Mouse (Mus musculus) hindbrain, embryonic 14.5 days (tissue): Measurements from ENCODE around the gene Lrig1. TPM values are rescaled to one million over a fixed set of nuclear protein-coding genes. Genes with fewer than 3 reads are reported as not detected.

Experiments
- ATAC-seq: fragments of 200-750 bp; cut with Nextera tagmentation; 2 replicates; pipeline ENCODE4 v1.8.0; 2017; ENCODE audit warnings: moderate number of reproducible peaks, mild to moderate bottlenecking, moderate TSS enrichment, moderate library complexity; ENCODE audit not compliant: low FRiP score
- DNase-seq: peaks from one replicate; pipeline ENCODE4 v3.0.0-alpha.2; 2015; ENCODE audit warnings: low spot score
- H3K27ac ChIP-seq: fragments of 300-500 bp; sonication (generic); 2 replicates; pipeline ENCODE4 v1.5.1; 2014; ENCODE audit warnings: mild to moderate bottlenecking, moderate library complexity
- H3K27me3 ChIP-seq: fragments of 300-500 bp; sonication (generic); 2 replicates; pipeline ENCODE4 v1.6.1; 2014; ENCODE audit warnings: mild to moderate bottlenecking, low read length, mixed read lengths; ENCODE audit not compliant: control insufficient read depth, insufficient read depth
- H3K36me3 ChIP-seq: fragments of 300-500 bp; sonication (generic); replicated peaks from 2 replicates; pipeline ENCODE4 v1.6.1; 2014; ENCODE audit not compliant: control insufficient read depth, insufficient read depth
- H3K4me1 ChIP-seq: fragments of 300-500 bp; sonication (generic); replicated peaks from 2 replicates; pipeline ENCODE4 v1.6.1; 2014; ENCODE audit warnings: antibody characterized with exemption, low read length, mixed read lengths; ENCODE audit not compliant: control insufficient read depth, insufficient read depth
- H3K4me2 ChIP-seq: fragments of 300-500 bp; sonication (generic); replicated peaks from 2 replicates; pipeline ENCODE4 v1.6.1; 2014; ENCODE audit warnings: mild to moderate bottlenecking, moderate library complexity
- H3K4me3 ChIP-seq: fragments of 300-500 bp; sonication (generic); replicated peaks from 2 replicates; pipeline ENCODE4 v1.5.1; 2014; ENCODE audit warnings: mild to moderate bottlenecking, low read length
- H3K9ac ChIP-seq: fragments of 300-500 bp; sonication (generic); 2 replicates; pipeline ENCODE4 v1.6.1; 2014
- H3K9me3 ChIP-seq: fragments of 300-500 bp; sonication (generic); 2 replicates; pipeline ENCODE4 v1.6.1; 2016; ENCODE audit warnings: low read length; ENCODE audit not compliant: control insufficient read depth
- WGBS: fragments of 180-500 bp; shearing (Covaris S2); extraction: QIAGEN DNeasy Blood & Tissue Kit; methylation state at CpG from one replicate; pipeline ENCODE4 v1.1.7; 2014; 5-methylcytosine and 5-hydroxymethylcytosine counted together
- polyA plus RNA-seq: library from polyadenylated mRNA; unstranded; fragments of >200 nt; fragmentation: Nextera tagmentation; extraction: Ambion mirVana; gene quantifications from 2 replicates; pipeline ENCODE4 v1.2.1, GENCODE M21; 2014

Lrig1 gene
- polyA plus RNA-seq, 1 experiment from 2014 or later: 22.3 TPM

- H3K9ac ChIP-seq: no peak overlapping the region
- WGBS: 94% methylated on average over 5 of the region's 5 CpGs
- no peak overlapping the region for H3K4me3 ChIP-seq
- ATAC-seq (no peak), DNase-seq (no peak)
- no peaks in the 10 kb centered on the region for H3K9me3 ChIP-seq
- peaks cover 25% of the 10 kb centered on the region for H3K36me3 ChIP-seq
- no peaks in the 10 kb centered on the region for H3K27me3 ChIP-seq
- peaks cover 28% of the 10 kb centered on the region for H3K4me1 ChIP-seq
- H3K27ac ChIP-seq: no peak overlapping the region
- no peak overlapping the region for H3K4me2 ChIP-seq
Observed at GRCm38 (mm10) chr6:94624543-94624942, 75.4 kb downstream of the Lrig1 start.

GRCm38 (mm10) chr6:94622983-94623382, 77.0 kb downstream of the Lrig1 start:
- Histone ChIP-seq H3K4me2 (no peak overlapping the region), H3K9me3 (no peaks in the 10 kb centered on the region), H3K4me1 (peaks cover 20% of the 10 kb centered on the region), H3K4me3 (no peak overlapping the region), H3K36me3 (peaks cover 31% of the 10 kb centered on the region), H3K27ac (no peak overlapping the region), H3K9ac (no peak overlapping the region), H3K27me3 (no peaks in the 10 kb centered on the region)
- 0 out of 2 replicates have a peak, but pooled peaks have one; percentile 54 for ATAC-seq
- DNase-seq: peak; percentile 64
- WGBS: 80% methylated on average over 4 of the region's 4 CpGs

DNA sequence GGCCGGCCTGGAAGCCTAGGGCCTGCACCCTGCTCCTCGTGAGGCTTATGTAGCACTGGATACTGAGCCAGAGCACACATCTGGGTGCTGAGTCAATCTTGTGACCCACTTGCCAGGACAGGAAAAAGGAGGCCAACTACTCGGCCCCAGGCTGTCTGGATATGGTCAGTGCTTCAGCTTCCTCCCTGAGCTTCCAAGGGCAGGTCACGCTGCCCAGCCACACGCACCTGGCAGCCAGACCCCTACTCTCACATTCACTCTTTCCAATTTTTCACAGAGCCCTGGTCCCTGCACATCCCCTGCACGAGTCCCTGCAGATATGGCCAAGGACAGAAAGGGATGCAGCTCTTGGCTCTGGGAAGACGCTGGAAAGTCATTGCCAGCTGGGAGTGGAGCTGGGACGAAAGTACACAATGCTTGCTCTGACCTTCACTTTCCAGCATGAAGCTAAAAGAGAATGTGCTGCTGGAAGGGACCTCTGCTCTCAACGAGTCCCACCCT, 79.1 kb downstream of the Lrig1 start:
- H3K27ac ChIP-seq: no peak overlapping the region
- H3K27me3 ChIP-seq: no peaks in the 10 kb centered on the region
- no peak overlapping the region for H3K4me2 ChIP-seq
- H3K4me1 ChIP-seq: peaks cover 3% of the 10 kb centered on the region; the same call in 1 of the 2 replicates
- no peak for ATAC-seq
- H3K9ac ChIP-seq: no peak overlapping the region
- WGBS: 80% methylated on average over 9 of the region's 9 CpGs
- H3K4me3 ChIP-seq: no peak overlapping the region
- H3K9me3 ChIP-seq: no peaks in the 10 kb centered on the region
- peaks cover 49% of the 10 kb centered on the region for H3K36me3 ChIP-seq
- no peak for DNase-seq

DNA sequence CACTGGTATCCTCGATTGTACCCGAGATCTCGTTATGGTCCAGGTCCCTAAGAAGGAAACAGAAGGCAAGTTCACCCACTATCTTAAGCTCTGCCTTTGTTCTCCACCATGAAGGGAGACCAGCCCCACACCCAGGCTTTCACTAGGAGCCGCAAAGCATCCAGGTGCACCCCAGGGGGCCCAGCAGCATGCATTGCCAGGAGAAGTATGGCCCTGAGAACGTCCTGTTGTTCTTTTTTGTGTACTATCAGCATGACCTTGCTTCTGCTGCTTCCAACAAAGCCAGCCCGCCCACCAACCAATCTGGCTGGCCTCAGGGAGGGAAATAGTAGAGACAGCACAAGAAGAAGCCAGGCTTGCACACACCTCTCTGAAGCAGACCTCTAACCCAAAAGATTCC, 79.7 kb downstream of the Lrig1 start:
- no peak overlapping the region for H3K4me3 ChIP-seq
- no peak for ATAC-seq
- no peak overlapping the region for H3K4me2 ChIP-seq
- no peaks in the 10 kb centered on the region for H3K9me3 ChIP-seq
- H3K27me3 ChIP-seq: no peaks in the 10 kb centered on the region
- no peak for DNase-seq
- 71% methylated on average over 6 of the region's 6 CpGs for WGBS
- H3K36me3 ChIP-seq: peaks cover 52% of the 10 kb centered on the region
- H3K27ac ChIP-seq: no peak overlapping the region
- H3K9ac ChIP-seq: no peak overlapping the region
- H3K4me1 ChIP-seq: no peaks in the 10 kb centered on the region

DNA sequence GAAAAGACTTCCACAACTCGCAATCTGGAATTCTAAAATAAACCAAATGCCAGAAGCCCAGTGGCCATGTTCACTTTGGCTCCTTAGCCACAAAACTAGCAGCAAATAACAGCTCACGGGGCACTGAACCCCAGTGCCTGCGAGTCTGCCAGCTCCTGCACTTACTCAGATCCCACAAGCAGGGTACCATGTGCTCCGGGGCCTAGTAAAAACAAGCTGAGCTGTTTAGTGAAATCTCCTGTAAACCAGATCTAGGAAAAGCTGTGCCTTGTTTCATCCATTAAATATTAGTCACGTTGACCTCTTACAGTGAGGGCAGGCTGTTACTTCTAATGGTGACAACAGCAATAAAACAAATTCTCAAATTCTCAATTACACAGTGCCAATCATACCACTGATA, 81.3 kb downstream of the Lrig1 start:
- no peaks in the 10 kb centered on the region for H3K27me3 ChIP-seq
- H3K27ac ChIP-seq: peak overlapping the region; percentile 20; the same call in 1 of the 2 replicates
- H3K4me3 ChIP-seq: no peak overlapping the region
- no peaks in the 10 kb centered on the region for H3K4me1 ChIP-seq
- no peak overlapping the region for H3K9ac ChIP-seq
- no peak overlapping the region for H3K4me2 ChIP-seq
- no peaks in the 10 kb centered on the region for H3K9me3 ChIP-seq
- H3K36me3 ChIP-seq: peaks cover 43% of the 10 kb centered on the region
- WGBS: 83% methylated on average over 5 of the region's 5 CpGs
- no peak for DNase-seq
- no peak for ATAC-seq

DNA sequence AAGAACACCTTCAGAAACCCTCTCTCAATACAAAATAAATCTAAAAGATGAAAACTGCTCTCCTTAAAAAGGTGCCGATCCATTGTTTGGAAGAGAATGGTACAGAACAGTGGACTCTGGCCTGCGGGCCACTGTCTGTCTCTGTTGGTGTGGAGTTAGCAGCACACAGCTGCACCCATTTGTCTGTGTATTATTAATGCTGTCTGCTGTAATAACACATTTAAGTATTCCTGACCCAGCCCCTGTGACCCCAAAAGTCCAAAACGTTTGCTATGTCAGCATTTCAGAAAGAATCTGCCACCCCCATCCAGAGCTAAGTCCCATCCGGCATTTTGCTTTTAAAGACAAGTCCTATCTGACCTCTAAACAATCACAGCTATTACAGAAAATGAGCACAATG, 84.0 kb downstream of the Lrig1 start:
- Histone ChIP-seq H3K4me3 (no peak overlapping the region), H3K36me3 (peaks cover 49% of the 10 kb centered on the region), H3K9me3 (no peaks in the 10 kb centered on the region), H3K27ac (no peak overlapping the region), H3K27me3 (no peaks in the 10 kb centered on the region), H3K4me2 (no peak overlapping the region), H3K9ac (no peak overlapping the region), H3K4me1 (no peaks in the 10 kb centered on the region)
- no peak for DNase-seq
- 88% methylated on average over 4 of the region's 4 CpGs for WGBS
- ATAC-seq: no peak

DNA sequence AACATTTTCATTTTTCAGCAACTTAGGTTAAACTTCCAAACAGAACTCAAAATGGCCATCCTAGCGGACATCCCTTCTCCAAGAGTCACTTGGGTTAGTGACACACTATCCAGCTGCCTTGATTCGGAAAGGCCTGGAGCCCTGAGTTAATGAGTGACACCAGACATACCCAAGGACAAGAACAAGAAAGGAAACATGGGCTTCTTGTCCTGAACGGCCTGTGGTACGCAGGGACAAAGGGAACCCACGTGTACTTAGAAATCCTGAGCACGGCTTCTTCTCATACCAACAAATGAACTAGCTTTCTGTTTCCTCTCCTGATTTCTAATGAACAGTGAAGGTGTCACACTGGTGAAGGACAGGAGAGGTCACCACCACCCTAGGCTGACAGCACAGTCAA, 85.6 kb downstream of the Lrig1 start:
- no peak overlapping the region for H3K4me2 ChIP-seq
- peaks cover 58% of the 10 kb centered on the region for H3K36me3 ChIP-seq
- H3K9ac ChIP-seq: no peak overlapping the region
- no peak overlapping the region for H3K27ac ChIP-seq
- no peaks in the 10 kb centered on the region for H3K9me3 ChIP-seq
- H3K4me3 ChIP-seq: no peak overlapping the region
- H3K27me3 ChIP-seq: no peaks in the 10 kb centered on the region
- no peak for ATAC-seq
- DNase-seq: no peak
- H3K4me1 ChIP-seq: no peaks in the 10 kb centered on the region
- 91% methylated on average over 6 of the region's 6 CpGs for WGBS

- whole genome bisulfite sequencing: 70% methylated on average over 6 of the region's 6 CpGs
- no peaks in the 10 kb centered on the region for H3K4me1 ChIP-seq
- no peak overlapping the region for H3K4me2 ChIP-seq
- H3K4me3 ChIP-seq: no peak overlapping the region
- no peak overlapping the region for H3K9ac ChIP-seq
- DNase-seq (no peak), ATAC-seq (no peak)
- H3K27ac ChIP-seq: no peak overlapping the region
- no peaks in the 10 kb centered on the region for H3K9me3 ChIP-seq
- no peaks in the 10 kb centered on the region for H3K27me3 ChIP-seq
- peaks cover 63% of the 10 kb centered on the region for H3K36me3 ChIP-seq
Observed at GRCm38 (mm10) chr6:94613235-94613895, 86.6 kb downstream of the Lrig1 start.

DNA sequence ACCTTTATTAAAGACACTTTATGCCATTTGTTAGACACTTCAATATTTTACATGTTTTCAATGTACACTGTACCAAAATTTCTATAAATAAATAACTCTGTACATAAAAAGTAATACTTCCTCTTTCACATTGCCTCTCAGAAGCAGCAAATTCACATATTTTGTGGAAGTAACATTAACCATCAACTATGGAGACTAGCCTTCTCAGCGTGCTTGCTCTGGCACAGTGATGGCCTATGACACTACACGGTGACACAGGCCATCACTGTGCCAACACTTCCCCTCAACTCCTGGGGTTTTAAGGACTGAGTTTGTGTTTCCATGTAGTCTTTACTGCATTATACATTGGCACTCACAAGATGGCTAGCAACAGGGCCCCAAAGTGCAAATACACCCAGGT, 95.4 kb downstream of the Lrig1 start:
- WGBS: 89% methylated on average over 2 of the region's 2 CpGs
- H3K36me3 ChIP-seq: peaks cover 57% of the 10 kb centered on the region

DNA sequence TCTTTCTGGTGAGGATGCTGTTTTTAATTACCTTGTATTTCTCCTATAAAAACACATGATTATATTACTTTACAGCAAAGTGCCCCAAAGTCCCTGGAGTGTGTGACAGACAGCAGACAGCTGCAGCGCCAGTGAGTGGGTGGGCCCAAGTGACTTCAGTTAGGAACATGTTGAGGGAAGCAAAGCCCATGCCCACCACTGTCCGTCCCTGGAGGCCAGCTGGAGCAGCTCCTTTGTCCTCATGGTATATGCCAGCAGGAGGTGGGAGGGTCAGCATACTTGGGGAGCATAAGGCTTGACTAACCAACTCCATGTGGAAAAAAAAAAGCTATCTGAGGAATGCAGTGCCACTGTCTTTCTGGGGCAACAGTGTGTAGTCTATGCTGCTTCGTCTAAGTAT, 95.9 kb downstream of the Lrig1 start:
- DNase-seq: no peak
- no peak overlapping the region for H3K9ac ChIP-seq
- H3K9me3 ChIP-seq: no peaks in the 10 kb centered on the region

More for the DNA sequence above, 95.4 kb downstream of the Lrig1 start:
- H3K27ac ChIP-seq: no peak overlapping the region
- H3K4me2 ChIP-seq: no peak overlapping the region
- DNase-seq: no peak
- no peak overlapping the region for H3K9ac ChIP-seq
- H3K4me3 ChIP-seq: no peak overlapping the region
- H3K4me1 ChIP-seq: no peaks in the 10 kb centered on the region
- H3K9me3 ChIP-seq: no peaks in the 10 kb centered on the region
- H3K27me3 ChIP-seq: no peaks in the 10 kb centered on the region
- ATAC-seq: no peak

More for the DNA sequence above, 95.9 kb downstream of the Lrig1 start:
- Histone ChIP-seq H3K4me1 (no peaks in the 10 kb centered on the region), H3K27me3 (no peaks in the 10 kb centered on the region), H3K36me3 (peaks cover 53% of the 10 kb centered on the region), H3K4me3 (no peak overlapping the region), H3K27ac (no peak overlapping the region), H3K4me2 (no peak overlapping the region)
- WGBS: 33% methylated on average over 3 of the region's 3 CpGs
- no peak for ATAC-seq
